Mouse (Mus musculus): ENCODE results near the gene Akap12.

- TF ChIP-seq CTCF (IDR thresholded peaks at IDR 0.05; ENCODE audit: insufficient read depth, low read depth, low read length) (no peak), POLR2A (IDR thresholded peaks at IDR 0.05; ENCODE audit: insufficient read depth, low read depth, low read length) (no peak)
Measured at GRCm38 (mm10) chr10:4323885-4324284, 57.7 kb downstream of the Akap12 start.

Data from olfactory bulb, adult 2 months (tissue).